Mouse (Mus musculus): ENCODE data around the gene Il1rl1. TPM values are rescaled to one million over a fixed set of nuclear protein-coding genes. Genes with fewer than 3 reads are reported as not detected.

The Il1rl1 gene
- total RNA-seq (2021), result 2.2 and 3.4 TPM in 2 replicates
- long read RNA-seq, experiment 1, result 0 reads
- long read RNA-seq, experiment 2, result 0 reads

DNA sequence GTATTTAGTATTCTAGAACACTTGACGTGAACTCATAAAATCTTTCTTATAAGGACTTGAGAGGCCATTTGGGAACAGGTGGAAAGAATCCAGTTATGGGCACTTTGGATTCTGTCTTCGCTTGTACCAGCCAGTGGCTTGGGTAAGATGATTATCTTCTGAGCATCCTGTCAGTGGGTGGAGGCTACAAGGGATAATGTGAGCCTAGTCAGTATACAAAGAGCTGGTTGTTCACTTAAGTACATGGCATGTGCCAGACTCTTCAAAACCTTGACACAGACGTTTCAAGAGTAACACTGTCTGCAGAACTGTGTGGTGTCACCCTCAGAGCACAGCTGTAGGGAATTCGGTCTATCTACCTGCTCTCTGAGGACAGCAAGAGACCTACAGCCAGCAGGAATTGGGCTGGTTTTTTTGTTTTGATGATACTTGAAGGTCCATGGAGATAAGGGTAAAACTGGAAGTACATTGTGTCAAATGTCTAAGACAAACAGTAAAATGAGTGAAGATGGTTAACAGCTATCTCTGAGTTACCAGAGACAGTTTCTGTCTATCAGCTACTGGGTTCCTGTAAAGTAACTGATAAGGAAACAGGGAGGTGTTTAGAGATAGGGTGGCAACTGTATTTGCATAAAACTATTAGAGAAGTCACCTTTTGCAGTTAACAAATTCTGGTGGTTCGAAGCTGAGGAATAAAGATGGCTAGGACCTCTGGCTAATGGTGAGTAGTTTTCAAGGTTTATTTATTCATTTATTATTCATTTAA is at the start of gene Il1rl1:
Il1rl1 (plus strand) TSS at position 661 of the 766 bp plus-strand sequence.
- no peak for DNase-seq

DNA sequence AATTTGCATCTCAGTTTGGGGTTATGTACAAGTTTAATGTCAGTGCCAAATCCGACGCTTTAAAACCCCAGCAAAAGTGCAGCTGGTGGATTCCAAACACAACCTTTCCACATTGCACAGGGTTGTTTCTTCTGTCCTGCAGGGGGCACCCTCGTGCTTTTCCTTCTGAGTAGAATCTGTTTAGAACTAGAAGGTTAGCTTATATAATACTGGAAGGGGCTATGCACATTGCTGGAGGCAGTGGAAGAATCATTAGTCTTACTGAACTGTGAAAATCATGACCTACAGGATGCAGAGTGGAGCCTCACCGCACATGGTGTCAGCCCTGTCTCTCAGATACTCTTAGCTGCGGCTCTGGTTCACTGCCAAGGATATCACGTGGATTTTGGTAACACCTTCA is 49.3 kb upstream of the Il1rl1 start:
- peak; percentile 73 for DNase-seq

DNA sequence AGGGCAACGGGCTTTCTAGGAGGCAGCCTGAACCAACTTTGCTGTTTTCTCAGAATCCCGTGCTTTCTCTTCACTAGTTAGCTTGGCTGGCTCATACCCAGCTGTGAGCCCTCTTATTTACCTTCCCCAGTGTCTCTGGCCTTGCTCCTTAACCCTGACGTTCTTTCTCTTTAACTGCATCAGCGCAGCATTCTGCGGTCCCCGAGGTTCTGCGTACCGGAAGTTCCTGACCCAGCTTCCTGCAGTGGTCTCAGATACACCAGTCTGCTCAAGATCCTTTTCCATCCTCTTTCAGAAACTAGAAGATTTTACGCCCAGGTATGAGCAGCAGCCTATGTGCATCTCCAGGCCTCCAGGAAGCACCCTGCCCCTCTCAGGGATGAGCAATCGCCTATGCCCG is 48.4 kb upstream of the Il1rl1 start:
- no peak for DNase-seq

DNA sequence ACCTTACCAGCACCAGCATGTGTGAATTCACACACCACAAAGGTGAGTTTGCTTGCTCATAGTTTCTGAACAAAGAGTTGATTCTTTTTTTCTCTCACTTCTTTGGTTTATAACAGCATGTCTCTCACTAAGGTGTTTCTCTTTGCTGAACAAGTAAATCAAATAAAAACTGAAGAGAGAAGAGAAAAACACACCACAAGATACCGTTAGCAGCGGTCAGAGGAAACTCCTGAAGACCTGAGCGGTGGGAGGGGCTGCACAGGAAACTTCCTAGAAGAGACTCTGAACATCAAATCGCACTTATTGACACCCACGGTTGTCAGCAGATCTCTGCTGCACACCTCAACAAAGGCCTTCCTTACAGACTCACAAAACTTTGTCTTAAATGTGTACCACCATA is 46.5 kb upstream of the Il1rl1 start:
- DNase-seq, result no peak

GRCm38 (mm10) chr1:40384931-40385545 is 44.3 kb upstream of the Il1rl1 start:
- DNase-seq, result no peak

GRCm38 (mm10) chr1:40391374-40391773 is 38.0 kb upstream of the Il1rl1 start:
- no peak for DNase-seq

- no peak for DNase-seq
Measured at GRCm38 (mm10) chr1:40392535-40392934, 36.8 kb upstream of the Il1rl1 start.

DNA sequence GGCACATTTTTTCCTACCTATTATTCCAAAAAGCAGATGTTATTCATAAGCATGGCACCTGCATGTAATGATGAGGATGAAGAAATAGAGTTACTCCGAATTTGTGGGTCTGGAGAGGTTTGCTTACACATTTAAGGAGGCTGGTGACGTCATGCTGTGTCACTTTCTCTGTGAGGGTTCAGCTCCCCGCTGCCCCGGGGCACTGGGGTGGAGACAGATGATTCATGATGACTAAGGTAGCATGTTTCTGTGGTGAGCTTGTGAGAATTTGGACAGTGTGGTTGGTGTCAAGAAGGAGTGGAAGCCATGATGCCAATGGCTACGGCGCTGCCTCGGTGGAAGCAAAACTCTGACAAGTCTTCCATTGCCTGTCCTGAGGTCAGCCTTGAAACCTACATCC is 36.2 kb upstream of the Il1rl1 start:
- no peak for DNase-seq

GRCm38 (mm10) chr1:40399639-40400038 is 29.7 kb upstream of the Il1rl1 start:
- DNase-seq, result no peak

DNA sequence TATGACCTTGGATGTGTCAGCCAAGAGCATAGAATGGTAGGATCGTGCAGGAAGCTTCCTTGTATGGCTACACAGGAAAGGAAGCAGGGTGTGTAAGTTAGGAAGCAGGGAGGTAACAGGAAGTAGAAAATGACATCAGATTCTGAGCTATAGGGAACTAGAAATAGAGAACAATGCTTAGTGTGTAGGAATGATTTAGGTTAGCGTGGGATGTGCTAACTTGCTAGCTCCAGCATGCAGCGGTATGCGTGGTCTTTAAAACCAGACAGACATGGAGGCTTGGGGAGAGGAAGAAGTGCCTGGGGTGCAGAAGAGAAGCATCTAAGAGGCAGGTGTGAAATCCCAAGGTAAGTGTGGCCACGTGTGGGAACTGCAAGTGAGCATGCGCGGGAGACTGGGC is 24.7 kb upstream of the Il1rl1 start:
- no peak for DNase-seq

DNA sequence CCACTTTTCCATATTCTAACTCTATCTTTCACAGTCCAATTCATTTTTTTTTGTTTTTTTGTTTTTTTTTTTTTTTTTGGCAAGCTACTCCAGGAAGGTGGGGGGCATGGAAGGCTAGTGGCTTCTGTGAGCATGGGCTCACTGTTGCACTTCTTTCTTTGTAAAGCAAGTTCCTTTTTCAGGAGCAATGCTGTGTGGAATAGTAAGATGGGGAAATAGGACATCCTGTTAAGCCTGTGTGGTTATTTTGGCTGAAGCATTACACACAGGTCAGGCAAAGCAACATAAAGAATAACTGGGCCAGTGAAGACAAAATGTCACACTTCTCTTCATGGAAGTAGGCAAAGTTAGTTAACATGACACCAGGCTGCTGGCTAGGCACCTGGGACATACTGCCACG is 19.5 kb upstream of the Il1rl1 start:
- no peak for DNase-seq

DNA sequence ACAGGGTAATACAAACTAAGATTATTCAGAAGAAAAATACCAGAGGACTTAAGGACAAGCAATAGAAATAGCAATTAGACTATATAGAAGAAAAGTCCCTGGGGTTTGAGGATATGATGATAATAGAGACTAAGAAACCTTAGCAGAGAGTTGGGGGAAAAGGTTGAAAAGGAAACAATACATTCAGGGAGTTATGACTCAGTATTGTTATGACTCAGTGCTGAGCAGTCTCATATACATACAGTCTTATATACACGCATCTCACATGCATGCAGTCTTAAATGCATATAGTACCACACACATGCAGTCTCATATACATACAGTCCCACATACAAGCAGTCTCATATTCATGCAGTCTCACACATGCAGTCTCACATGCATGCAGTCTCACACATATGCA is 16.3 kb upstream of the Il1rl1 start:
- DNase-seq, result no peak

- DNase-seq, result no peak
Measured at GRCm38 (mm10) chr1:40414276-40414675, 15.1 kb upstream of the Il1rl1 start.

GRCm38 (mm10) chr1:40414863-40415656 is 14.3 kb upstream of the Il1rl1 start:
- no peak for DNase-seq

GRCm38 (mm10) chr1:40417034-40417433 is 12.3 kb upstream of the Il1rl1 start:
- no peak for DNase-seq

DNA sequence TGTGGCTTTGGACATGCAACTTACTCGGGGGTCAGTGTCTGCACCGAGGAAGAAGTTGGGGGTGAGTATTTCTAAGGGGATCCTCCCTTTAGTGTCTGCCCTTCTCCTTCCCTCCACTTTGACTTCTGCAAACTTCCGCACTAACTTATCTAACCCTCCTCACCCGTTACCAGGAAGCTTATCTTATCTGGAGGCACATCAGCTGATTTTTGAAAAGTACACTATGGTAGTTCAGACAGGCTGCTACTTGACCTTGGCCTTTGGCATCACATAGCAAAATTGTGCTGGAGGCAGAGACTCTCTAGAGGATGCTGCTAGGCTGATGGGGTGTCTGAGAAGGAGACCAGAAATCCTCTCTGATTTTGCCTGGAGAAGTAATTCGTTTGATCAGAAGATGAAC is 10.9 kb upstream of the Il1rl1 start:
- DNase-seq, result no peak

DNA sequence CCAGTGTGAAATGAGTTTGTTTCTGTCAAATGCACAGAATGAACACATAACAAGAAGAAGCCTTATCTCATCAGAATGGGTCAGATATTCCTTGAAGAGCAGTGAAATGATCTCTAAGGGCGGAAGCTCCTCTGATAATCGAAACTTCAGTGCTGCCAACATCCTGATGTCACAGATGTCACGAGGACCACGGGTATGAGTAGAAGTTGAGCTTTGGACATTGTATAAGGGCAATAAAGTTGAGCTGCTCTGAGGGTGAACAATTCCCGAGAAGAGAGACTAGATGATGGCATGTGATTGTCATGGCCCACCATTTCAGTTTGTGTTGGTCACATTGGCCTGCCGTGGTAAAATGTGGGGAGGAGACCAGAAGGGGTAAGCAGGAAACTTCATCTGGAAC is 5.5 kb upstream of the Il1rl1 start:
- DNase-seq, result no peak

GRCm38 (mm10) chr1:40427270-40427669 is 2.1 kb upstream of the Il1rl1 start:
- no peak for DNase-seq

GRCm38 (mm10) chr1:40427901-40428300 is 1.5 kb upstream of the Il1rl1 start:
- DNase-seq, result no peak

DNA sequence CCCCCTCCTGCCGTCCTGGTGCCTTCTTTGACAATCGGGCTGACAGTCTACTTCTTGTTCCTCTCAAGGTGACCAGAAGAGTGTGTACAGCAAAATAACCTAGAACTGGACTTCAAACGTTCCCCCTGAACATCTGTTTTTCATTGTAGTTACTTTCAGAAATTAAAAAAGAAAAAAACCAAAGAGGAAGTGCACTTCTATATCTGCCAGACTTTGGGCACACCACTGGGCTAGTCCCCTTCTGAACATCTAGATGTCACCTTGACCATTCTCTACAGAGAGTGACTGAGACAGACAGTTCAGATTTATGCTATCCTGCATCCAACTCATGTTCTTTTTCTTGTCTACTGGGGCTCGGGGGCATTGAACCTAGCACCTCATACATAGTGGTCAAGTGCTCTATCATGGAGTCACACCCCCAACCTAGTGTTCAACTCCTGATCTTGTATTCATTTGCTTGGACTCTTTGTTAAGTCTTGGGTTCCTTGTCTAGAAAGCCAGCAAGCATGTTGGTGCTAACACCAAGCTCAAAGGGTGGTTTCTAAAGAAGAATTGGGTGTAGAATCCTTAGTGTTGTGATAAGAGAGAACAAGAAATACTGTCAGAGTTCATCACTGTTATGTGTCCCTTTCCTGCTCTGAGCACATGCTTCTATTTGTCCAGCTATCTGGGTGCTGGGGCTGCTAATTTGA is 919 bp downstream of the Il1rl1 start:
- DNase-seq, result no peak

DNA sequence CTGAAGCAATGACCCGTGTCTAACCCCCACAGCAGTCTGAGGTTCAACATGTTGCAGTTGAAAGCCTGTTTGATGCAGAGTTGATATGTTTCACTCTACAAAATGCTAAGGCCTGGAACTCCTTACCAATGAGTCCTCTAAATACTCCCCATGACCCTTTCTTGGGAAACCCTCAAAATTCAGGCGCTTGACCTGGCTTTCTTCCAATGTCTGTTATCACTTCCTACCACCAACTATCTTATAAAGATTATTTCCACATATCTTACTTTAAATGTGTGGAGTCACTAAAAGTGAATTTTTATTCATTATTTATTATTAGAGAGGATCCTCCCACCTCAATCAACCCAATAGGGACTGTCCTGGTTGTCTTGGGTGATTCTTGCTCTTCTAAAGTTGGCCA is 2.8 kb downstream of the Il1rl1 start:
- no peak for DNase-seq

- no peak for DNase-seq
Measured at GRCm38 (mm10) chr1:40435936-40436335, 6.6 kb downstream of the Il1rl1 start.

- no peak for DNase-seq
Measured at GRCm38 (mm10) chr1:40437340-40437739, 8.0 kb downstream of the Il1rl1 start.
